Mouse (Mus musculus) limb, embryonic 12.5 days (tissue): ENCODE data around the gene Gm21976. TPM values are rescaled to one million over a fixed set of nuclear protein-coding genes. Genes with fewer than 3 reads are reported as not detected.

ENCODE experiments used
- ATAC-seq: fragments of 200-750 bp; cut with Nextera tagmentation; 2 replicates; pipeline ENCODE4 v1.8.0; 2017; ENCODE audit warnings: low read depth, moderate TSS enrichment; ENCODE audit not compliant: insufficient number of reproducible peaks, insufficient read depth, low FRiP score, low TSS enrichment
- H3K27ac ChIP-seq: fragments of 300-500 bp; sonication (generic); 2 replicates; pipeline ENCODE4 v1.5.1; 2016; ENCODE audit warnings: mild to moderate bottlenecking, moderate library complexity
- H3K27me3 ChIP-seq: fragments of 300-500 bp; sonication (generic); 2 replicates; pipeline ENCODE4 v1.6.1; 2016; ENCODE audit warnings: mild to moderate bottlenecking, moderate library complexity
- H3K36me3 ChIP-seq: fragments of 300-500 bp; sonication (generic); 2 replicates; pipeline ENCODE4 v1.6.1; 2016; ENCODE audit warnings: mild to moderate bottlenecking, moderate library complexity
- H3K4me1 ChIP-seq: fragments of 300-500 bp; sonication (generic); replicated peaks from 2 replicates; pipeline ENCODE4 v1.6.1; 2016
- H3K4me2 ChIP-seq: fragments of 300-500 bp; sonication (generic); 2 replicates; pipeline ENCODE4 v1.6.1; 2016; ENCODE audit warnings: mild to moderate bottlenecking, moderate library complexity
- H3K4me3 ChIP-seq: fragments of 300-500 bp; sonication (generic); replicated peaks from 2 replicates; pipeline ENCODE4 v1.5.1; 2016; ENCODE audit warnings: mild to moderate bottlenecking
- H3K9ac ChIP-seq: fragments of 300-500 bp; sonication (generic); replicated peaks from 2 replicates; pipeline ENCODE4 v1.6.1; 2016; ENCODE audit warnings: mild to moderate bottlenecking, moderate library complexity
- H3K9me3 ChIP-seq: fragments of 300-500 bp; sonication (generic); 2 replicates; pipeline ENCODE4 v1.6.1; 2016; ENCODE audit warnings: mild to moderate bottlenecking, moderate library complexity
- WGBS: fragments of 180-500 bp; shearing (Covaris S2); methylation state at CpG from one replicate; pipeline ENCODE4 v1.1.7; 2016; 5-methylcytosine and 5-hydroxymethylcytosine counted together
- polyA plus RNA-seq: library from polyadenylated mRNA; unstranded; fragments of >200 nt; fragmentation: Nextera tagmentation; extraction: Ambion mirVana; gene quantifications from 2 replicates; pipeline ENCODE4 v1.2.1, GENCODE M21; 2016

The Gm21976 gene
- polyA plus RNA-seq, 1 experiment from 2014 or later = not detected

GRCm38 (mm10) chr13:98298833-98299758, 19.4 kb downstream of the Gm21976 start:
- no peak for ATAC-seq
- Histone ChIP-seq H3K27ac (no peak overlapping the region), H3K9me3 (no peaks in the 10 kb centered on the region), H3K27me3 (no peaks in the 10 kb centered on the region), H3K4me2 (peak overlapping the region; percentile 33), H3K4me1 (no peaks in the 10 kb centered on the region), H3K9ac (no peak overlapping the region), H3K36me3 (no peaks in the 10 kb centered on the region), H3K4me3 (no peak overlapping the region)
- WGBS = 52% methylated on average over 21 of the region's 21 CpGs

GRCm38 (mm10) chr13:98305257-98305656, 25.6 kb downstream of the Gm21976 start:
- 87% methylated on average over 9 of the region's 9 CpGs for WGBS
- no peak for ATAC-seq
- Histone ChIP-seq H3K9me3 (no peaks in the 10 kb centered on the region), H3K4me2 (no peak overlapping the region), H3K27me3 (no peaks in the 10 kb centered on the region), H3K4me1 (no peaks in the 10 kb centered on the region), H3K4me3 (no peak overlapping the region), H3K36me3 (peaks cover 26% of the 10 kb centered on the region), H3K27ac (no peak overlapping the region), H3K9ac (no peak overlapping the region)

GRCm38 (mm10) chr13:98306393-98306792, 26.7 kb downstream of the Gm21976 start:
- H3K27ac ChIP-seq = no peak overlapping the region
- H3K4me1 ChIP-seq = no peaks in the 10 kb centered on the region
- H3K36me3 ChIP-seq = peaks cover 38% of the 10 kb centered on the region
- no peaks in the 10 kb centered on the region for H3K9me3 ChIP-seq
- no peaks in the 10 kb centered on the region for H3K27me3 ChIP-seq
- ATAC-seq = no peak
- no peak overlapping the region for H3K4me2 ChIP-seq
- 56% methylated on average over 5 of the region's 5 CpGs for WGBS
- no peak overlapping the region for H3K9ac ChIP-seq
- H3K4me3 ChIP-seq = no peak overlapping the region

GRCm38 (mm10) chr13:98306852-98307475, 27.3 kb downstream of the Gm21976 start:
- no peak overlapping the region for H3K27ac ChIP-seq
- WGBS = 56% methylated on average over 14 of the region's 14 CpGs

GRCm38 (mm10) chr13:98308004-98308403, 28.3 kb downstream of the Gm21976 start:
- Histone ChIP-seq H3K27me3 (no peaks in the 10 kb centered on the region), H3K9ac (no peak overlapping the region), H3K27ac (no peak overlapping the region), H3K9me3 (no peaks in the 10 kb centered on the region), H3K4me3 (no peak overlapping the region), H3K36me3 (peaks cover 54% of the 10 kb centered on the region), H3K4me1 (no peaks in the 10 kb centered on the region), H3K4me2 (no peak overlapping the region)
- ATAC-seq = no peak
- WGBS = 91% methylated on average over 5 of the region's 5 CpGs

More at GRCm38 (mm10) chr13:98306852-98307475, 27.3 kb downstream of the Gm21976 start:
- no peak for ATAC-seq
- no peak overlapping the region for H3K4me2 ChIP-seq
- H3K4me3 ChIP-seq = no peak overlapping the region
- no peaks in the 10 kb centered on the region for H3K4me1 ChIP-seq
- no peak overlapping the region for H3K9ac ChIP-seq
- peaks cover 43% of the 10 kb centered on the region for H3K36me3 ChIP-seq
- H3K9me3 ChIP-seq = no peaks in the 10 kb centered on the region
- H3K27me3 ChIP-seq = no peaks in the 10 kb centered on the region

- Histone ChIP-seq H3K9me3 (no peaks in the 10 kb centered on the region), H3K27ac (no peak overlapping the region), H3K9ac (no peak overlapping the region), H3K4me3 (no peak overlapping the region), H3K27me3 (no peaks in the 10 kb centered on the region), H3K4me1 (no peaks in the 10 kb centered on the region), H3K36me3 (peaks cover 61% of the 10 kb centered on the region), H3K4me2 (no peak overlapping the region)
- WGBS = 41% methylated on average over 4 of the region's 4 CpGs
- ATAC-seq = no peak
These were observed 29.0 kb downstream of the Gm21976 start for GRCm38 (mm10) chr13:98308724-98309123.

- Histone ChIP-seq H3K4me2 (no peak overlapping the region), H3K27me3 (no peaks in the 10 kb centered on the region), H3K36me3 (peaks cover 71% of the 10 kb centered on the region), H3K4me1 (peaks cover 12% of the 10 kb centered on the region), H3K9ac (no peak overlapping the region), H3K4me3 (no peak overlapping the region), H3K27ac (no peak overlapping the region), H3K9me3 (no peaks in the 10 kb centered on the region)
- ATAC-seq = no peak
- 95% methylated on average over 5 of the region's 5 CpGs for WGBS
These were observed 31.9 kb downstream of the Gm21976 start for GRCm38 (mm10) chr13:98311597-98311996.

- Histone ChIP-seq H3K4me3 (no peak overlapping the region), H3K27me3 (no peaks in the 10 kb centered on the region), H3K4me2 (no peak overlapping the region), H3K9me3 (no peaks in the 10 kb centered on the region), H3K9ac (no peak overlapping the region), H3K36me3 (peaks cover 59% of the 10 kb centered on the region), H3K4me1 (peaks cover 14% of the 10 kb centered on the region), H3K27ac (no peak overlapping the region)
- 83% methylated on average over 7 of the region's 7 CpGs for WGBS
- ATAC-seq = no peak
These were observed 33.9 kb downstream of the Gm21976 start for GRCm38 (mm10) chr13:98313631-98314030.

GRCm38 (mm10) chr13:98315124-98315523, 35.4 kb downstream of the Gm21976 start:
- H3K27ac ChIP-seq = no peak overlapping the region
- ATAC-seq = no peak
- H3K36me3 ChIP-seq = peaks cover 46% of the 10 kb centered on the region
- no peak overlapping the region for H3K9ac ChIP-seq
- no peaks in the 10 kb centered on the region for H3K9me3 ChIP-seq
- H3K4me2 ChIP-seq = peak overlapping the region; percentile 76
- peak overlapping the region; percentile 100 for H3K4me3 ChIP-seq
- no peaks in the 10 kb centered on the region for H3K27me3 ChIP-seq
- peaks cover 14% of the 10 kb centered on the region for H3K4me1 ChIP-seq
- 73% methylated on average over 4 of the region's 4 CpGs for WGBS

- no peaks in the 10 kb centered on the region for H3K27me3 ChIP-seq
- under 1% methylated on average over 17 of the region's 17 CpGs for WGBS
- H3K4me3 ChIP-seq = peak overlapping the region; percentile 100
- peaks cover 36% of the 10 kb centered on the region for H3K36me3 ChIP-seq
- ATAC-seq = no peak
- H3K9me3 ChIP-seq = no peaks in the 10 kb centered on the region
- H3K9ac ChIP-seq = peak overlapping the region; percentile 99
- peaks cover 14% of the 10 kb centered on the region for H3K4me1 ChIP-seq
- H3K27ac ChIP-seq = peak overlapping the region; percentile 96
- H3K4me2 ChIP-seq = peak overlapping the region; percentile 76
These were observed 36.4 kb downstream of the Gm21976 start for GRCm38 (mm10) chr13:98316140-98316479.

GRCm38 (mm10) chr13:98316480-98317245, 37.0 kb downstream of the Gm21976 start, which contains the start of gene Btf3:
Gene Btf3 (minus strand): TSS chr13:98317006.
- Histone ChIP-seq H3K27me3 (no peaks in the 10 kb centered on the region), H3K4me1 (peaks cover 14% of the 10 kb centered on the region), H3K27ac (peak within 1 kb of the TSS; percentile 96), H3K9me3 (no peaks in the 10 kb centered on the region), H3K9ac (peak within 1 kb of the TSS; percentile 99), H3K4me3 (peak within 1 kb of the TSS; percentile 100), H3K36me3 (peaks cover 31% of the 10 kb centered on the region), H3K4me2 (peak within 1 kb of the TSS; percentile 76)
- peak; percentile 88 for ATAC-seq
- under 1% methylated on average over 65 of the region's 90 CpGs for WGBS
